Mouse (Mus musculus) CD4-positive helper T cell, adult 2 months (primary cell): ENCODE measurements at regions not wholly inside any gene's neighbourhood (a gene's known extent, or its start where the extent isn't known, plus 50 kb on each side); places are given as distances from the start of the nearest gene placed in this dataset.
"Not testable (repeated sequence)": the region's sequence is repeated elsewhere in the genome, so short reads cannot be mapped to it uniquely, and the experiment has no call there.

Source experiments
- DNase-seq: peaks from one replicate; pipeline ENCODE4 v3.0.0-alpha.2; 2012; ENCODE audit warnings: low read depth, missing footprints, low spot score

DNA sequence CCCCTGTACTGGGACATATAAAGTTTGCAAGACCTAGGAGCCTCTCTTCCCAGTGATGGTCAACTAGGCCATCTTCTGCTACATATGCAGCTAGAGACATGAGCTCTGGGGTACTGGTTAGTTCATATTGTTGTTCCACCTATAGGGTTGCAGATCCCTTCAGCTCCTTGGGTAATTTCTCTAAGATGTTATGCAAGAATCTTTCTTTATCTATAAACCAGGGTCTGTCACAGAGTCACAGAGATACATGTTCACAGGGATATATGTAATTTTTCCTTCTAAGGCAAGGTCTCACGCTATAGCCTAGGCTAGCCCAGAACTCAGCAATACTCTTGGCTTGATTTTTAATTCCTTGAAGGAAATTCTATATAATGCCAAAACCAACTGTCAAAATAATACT lies 56.9 kb downstream of the Zfp36l1 start:
- not testable (repeated sequence) for DNase-seq

DNA sequence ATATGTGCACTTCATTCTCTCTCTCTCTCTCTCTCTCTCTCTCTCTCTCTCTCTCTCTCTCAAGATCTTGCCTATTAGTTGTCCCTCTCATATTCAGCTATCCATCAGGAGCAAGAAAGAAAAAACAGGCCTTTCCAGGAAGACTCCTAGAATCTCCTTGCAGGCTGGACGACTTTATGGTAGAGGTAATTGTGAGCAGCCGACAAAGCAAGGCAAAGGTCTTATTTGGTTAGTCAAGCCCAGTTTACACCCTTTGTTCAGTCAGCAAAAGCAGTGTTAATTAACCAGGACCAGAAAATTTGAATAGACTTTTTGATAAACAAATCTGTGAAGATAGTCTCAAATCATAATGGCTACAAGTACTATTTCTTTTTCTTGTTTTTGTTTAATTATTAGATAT lies 57.4 kb downstream of the Zfp36l1 start:
- no peak for DNase-seq

DNA sequence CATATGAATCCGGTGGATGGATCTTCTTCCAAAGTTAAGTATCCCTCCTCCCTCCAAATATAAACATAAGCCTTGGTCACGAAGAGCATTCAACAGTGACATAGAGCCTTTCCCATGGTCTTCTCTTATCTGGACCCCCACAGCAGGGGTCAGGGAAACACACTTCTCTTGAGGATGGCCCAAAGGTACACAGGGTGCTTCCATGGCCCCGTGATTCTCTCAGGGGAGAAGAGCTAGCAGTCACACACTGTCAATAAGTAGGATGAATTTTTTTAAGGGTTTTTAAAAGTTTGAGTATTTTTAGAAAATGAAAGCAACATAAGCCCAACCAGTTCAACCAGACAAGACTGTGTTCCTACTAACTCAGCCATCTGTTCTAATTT lies 58.2 kb downstream of the Zfp36l1 start:
- no peak for DNase-seq

DNA sequence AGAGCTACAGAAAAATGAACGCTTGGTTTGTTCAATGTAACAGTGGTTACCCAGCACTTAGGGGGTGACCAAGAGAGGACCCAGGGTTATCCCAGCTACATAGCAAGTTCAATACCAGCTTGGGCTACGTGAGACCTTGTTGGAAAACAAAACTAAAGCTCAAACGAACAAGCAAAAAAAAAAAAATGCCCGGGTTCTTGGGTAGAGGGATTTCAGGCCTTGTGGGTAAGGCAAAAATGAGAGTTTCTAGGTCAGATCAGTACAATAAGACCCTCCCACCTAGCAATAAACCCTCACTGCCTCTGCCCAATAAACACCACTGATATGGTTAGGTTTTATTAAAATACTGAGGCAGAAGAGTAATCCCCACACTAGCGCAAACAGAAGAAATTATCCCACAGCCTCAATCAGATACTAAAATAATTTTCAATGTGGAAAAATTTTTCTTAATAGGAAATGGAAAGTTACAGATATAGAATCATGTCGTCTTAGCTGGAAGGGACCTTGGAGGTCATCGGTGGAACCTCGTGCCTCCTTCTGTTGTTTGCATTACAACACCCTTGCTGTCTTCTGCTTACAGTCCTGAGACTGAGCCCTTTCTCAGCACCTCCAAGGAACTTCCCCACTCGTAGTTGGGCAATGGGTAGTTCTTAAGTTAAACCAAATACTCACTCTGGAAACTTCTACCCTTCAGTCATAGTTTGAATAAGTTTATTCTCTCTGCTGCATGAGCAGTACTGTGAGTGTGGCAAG lies 58.7 kb downstream of the Zfp36l1 start:
- no peak for DNase-seq

DNA sequence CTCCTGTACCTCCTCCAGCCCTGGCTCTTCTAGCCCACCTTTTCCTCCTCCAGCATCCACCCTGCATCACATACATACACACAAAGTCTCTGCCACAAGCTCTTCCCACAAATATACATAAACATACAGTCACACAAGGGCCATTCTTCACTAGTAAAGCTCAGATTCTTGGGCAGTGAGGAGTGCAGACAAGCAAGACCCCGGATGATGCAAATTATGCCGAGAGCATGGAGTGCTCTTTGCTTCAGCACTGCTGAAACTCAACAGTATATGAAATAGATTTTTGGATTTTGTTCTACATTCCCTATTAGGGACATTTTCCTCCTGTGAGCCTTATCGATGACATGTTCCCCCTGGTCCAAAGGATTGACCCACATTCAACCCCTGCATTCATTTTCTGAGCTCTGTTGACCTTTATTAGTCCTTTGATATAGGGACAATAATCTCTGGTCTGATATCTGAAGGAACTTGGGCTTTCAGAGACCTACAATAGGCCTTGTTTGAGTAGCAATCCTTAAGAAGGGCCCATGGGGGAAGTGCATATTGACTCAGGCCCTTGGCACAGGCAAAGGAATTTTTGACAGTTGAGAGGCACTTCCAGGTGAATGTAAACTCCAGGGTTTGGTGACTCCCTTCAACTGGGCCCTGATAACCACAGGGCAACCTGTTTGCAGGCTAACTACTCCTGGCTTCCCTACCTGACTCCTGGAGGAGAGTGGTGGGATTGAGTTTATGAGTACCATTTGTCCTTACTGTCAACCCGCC lies 64.4 kb downstream of the Zfp36l1 start:
- DNase-seq: no peak

DNA sequence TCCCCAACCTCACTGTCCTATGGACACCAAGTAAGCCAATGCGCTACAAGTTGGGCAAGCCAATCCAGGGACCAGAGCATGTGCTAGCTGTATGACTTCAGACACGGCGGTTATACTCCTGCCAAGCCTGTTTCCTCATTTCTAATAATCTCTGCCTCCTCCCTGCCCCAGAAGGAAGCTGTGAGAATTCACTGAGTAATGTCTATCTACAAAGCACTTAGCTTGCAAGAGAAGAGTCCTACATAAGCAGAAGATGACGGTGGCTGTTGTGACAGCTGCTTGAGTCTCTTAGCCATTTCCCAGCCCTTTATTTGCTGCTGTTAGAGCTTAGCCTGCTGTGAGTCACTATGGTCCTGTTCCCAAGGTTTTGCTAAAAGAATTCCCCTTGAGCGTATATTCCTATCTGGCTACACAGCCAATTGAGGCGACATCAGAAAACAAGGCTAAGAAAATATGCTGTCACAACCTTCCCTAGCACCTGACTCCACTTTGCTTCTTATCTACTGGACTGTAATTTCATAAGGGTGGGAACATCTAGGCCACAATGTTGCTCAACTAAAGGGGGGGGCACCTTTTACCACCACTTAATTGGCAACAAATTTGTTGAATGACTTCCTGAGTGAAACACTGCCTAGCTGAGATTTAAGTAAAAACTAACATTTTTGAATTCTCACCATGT lies 66.0 kb downstream of the Zfp36l1 start:
- no peak for DNase-seq

DNA sequence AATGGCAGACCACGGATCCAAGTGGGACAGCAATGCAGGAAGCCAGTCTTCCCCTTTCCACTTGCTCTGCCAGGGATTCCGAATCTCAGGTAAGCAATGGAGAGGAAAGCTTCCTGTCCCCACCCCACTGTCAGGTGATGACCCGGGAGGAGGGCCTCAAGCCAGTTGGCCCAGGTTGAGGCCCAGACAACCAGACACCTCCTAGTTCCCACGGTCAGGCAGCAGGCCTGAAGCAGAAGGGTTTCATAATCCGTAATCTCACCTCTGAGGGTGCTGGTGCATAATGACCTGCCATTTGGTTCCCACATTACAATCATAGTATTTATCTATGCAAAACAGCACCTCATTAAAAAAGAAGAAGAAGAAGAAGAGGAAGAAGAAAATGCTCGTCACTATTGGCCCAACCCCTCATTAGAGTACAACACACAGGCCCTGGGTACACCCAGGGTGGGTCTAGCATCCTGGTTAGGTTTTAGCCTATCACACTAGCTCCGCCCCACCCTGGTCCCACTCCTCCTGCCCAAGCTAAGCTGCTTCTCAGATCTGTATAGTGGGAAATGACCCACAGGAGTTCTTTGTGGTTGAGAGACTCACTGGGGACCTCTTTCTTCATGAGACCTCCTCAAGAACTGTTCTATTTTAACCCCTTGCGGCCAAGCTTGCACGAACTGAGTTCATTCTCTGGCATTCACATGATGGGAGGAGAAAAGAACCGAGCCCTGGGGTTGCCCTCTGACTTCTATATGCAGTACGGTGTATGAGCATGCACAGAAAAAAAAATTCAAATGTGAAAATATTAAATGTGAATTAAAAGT lies 71.1 kb downstream of the Zfp36l1 start:
- no peak for DNase-seq

DNA sequence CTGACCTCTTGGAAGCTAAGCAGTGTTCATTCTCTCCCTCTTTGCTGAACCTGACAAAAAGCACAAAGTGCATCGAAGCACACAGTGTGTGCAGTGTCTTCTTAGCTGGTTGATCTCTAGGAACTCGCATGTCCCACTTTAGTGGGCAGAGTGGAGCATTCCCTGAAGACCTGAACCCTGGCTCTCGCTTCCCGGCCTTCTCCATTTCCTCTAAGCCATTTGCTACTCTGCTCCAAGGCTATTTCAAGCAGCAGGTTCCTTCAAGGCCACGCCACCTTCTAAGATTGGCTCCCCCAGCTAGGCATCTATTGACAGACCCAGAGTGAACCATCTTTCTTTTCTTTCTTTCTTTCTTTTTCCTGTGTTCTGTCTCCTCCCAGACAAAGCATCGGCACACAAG lies 71.8 kb downstream of the Zfp36l1 start:
- no peak for DNase-seq

DNA sequence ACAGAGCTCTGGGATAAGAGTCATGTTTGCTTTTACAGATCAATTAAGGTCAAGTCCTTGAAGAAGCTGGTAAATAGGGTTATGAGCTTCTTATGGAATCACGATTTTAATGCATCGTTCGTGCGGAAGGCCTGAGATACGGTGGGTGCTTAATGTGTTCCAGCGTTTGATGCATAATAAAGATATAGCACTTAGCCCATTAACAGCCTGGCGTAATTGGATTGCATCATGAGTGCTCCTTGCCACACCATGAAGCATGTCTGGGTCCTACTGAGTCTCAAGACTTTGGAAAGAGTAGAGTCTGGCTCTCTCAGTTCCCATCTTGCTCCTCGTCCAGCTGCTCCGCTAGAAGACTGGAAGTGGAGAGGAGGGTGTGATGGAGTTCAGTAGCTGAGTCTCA lies 72.6 kb downstream of the Zfp36l1 start:
- no peak for DNase-seq

DNA sequence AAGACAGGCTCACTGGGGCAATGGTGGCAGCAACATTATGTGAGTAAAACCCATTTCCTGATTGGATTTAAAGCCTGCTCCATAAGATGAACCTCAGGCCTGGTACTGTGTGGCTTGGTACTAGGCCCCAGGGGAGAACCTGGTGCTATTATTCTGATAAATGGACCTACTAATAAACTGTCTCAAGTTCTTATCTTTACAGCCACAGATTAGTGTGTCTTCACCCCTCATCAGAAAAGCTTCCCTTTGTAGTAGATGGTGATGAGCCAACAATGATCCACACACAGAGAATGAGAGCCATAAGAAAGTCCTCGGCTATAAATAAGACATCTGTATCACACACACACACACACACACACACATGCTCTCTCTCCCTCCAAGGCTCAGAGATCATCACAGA lies 73.7 kb downstream of the Zfp36l1 start:
- no peak for DNase-seq

DNA sequence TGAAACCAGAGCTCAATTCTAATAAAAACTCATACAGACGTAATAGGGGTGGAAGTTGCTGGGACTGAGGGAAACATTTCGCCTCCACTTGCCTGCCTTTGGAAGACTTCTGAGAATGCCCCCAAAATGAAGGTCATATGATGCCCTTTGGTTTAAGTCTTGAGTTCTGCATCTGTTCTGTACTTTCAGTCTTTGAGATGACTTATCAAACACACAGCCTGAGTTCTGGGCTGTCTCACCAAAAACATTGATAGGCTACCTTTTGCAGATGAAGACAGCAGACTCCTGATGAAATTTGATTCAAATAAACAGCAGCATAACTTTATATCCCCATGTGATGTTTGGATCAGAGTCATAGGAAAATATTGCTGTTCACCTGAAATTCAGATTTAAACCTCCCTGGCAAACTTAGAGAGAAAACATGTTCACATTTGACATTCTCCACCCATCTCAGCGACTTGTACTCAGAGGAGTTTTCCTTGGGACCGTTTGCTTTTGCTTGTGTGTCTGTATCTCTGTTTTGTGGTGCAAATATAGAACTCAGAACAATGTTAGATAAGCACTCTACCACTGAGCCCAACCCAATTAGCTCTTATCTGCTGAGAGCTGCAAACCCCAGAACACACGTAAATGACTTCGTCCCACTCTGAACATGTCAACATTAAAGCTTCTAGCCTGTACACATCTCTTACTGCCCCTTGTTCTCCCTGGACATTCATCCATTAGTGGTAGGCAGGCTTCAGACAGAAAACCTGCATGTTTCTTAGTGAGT lies 77.1 kb downstream of the Zfp36l1 start:
- DNase-seq: no peak

DNA sequence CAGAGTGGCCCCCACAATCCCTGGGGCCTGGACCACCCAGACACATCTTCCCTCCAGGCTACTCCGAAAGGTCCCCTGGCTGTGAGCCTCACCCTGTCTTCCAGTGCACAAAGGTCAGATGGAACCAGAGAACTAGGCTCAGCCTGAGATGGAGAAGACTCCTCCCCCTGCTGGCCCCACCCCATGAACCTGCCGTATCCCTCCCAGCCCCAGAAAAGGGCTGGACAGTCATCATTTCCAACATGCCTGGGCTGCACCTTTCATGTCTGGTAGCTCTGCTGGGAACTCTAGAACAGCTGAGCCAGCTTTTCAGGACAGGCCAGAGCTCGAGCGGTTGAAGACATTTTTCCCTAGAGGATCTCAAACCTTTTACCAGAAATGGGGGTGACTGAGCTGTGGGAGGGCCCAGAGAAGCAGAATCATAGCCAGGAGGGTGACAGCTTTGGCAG lies 77.8 kb downstream of the Zfp36l1 start:
- no peak for DNase-seq

DNA sequence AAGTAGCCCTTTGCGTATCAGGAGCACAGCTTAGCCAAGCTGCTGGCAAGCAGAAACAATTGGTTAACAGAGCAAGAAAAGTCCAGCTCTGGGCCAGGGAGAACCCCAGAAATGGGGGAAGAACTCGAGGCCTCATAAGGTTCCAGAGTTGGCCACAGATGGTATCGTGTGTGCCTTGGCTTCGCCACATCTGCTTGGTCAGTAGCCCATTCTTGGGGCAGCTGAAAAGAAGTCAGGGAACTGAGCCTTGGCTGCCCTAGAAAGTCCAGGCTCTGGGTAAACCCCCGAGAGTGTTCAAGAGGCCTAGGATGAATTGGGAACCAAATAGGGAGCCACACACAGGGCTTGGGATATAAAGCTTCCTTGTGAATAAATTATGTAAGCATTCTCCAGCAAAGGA lies 78.7 kb downstream of the Zfp36l1 start:
- no peak for DNase-seq

DNA sequence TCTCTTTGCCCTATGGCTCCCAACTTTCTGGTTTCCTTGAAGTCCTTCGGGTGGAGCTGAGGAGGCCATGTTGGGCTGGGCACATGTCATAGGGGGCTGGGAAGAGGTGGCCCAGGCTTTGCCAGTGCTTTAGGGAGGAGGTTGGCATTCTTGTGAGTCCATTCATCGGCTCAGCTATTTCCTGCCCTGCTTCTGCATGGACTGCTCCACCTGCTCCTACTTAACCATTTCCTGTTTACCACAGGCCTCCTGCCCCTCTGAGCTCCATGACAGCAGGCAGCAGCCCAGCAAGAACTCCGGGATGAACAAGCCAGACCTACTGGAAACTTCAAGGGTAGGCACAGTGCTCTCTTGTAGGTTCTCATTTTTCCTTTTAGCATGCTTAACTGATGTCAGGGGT lies 80.3 kb downstream of the Zfp36l1 start:
- no peak for DNase-seq

DNA sequence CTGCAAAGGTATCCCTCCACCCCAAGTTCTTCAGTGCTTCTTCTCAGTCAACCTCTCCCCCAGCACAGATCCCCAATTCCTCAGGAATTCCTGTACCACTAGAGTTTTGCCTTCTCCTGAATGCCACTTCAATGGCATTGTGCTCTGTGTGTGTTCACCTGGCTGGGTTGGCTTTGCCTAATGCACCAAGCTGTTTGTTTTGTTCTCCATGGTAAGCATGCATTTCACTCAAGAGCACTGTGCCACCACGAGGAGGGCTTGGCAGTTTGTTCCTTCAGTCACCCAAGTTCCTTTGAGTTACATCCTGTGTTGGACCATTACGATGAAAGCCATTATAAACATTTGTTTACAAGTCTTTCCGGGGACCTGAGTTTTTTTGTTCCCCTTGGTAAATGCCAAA lies 84.5 kb downstream of the Zfp36l1 start:
- DNase-seq: no peak

DNA sequence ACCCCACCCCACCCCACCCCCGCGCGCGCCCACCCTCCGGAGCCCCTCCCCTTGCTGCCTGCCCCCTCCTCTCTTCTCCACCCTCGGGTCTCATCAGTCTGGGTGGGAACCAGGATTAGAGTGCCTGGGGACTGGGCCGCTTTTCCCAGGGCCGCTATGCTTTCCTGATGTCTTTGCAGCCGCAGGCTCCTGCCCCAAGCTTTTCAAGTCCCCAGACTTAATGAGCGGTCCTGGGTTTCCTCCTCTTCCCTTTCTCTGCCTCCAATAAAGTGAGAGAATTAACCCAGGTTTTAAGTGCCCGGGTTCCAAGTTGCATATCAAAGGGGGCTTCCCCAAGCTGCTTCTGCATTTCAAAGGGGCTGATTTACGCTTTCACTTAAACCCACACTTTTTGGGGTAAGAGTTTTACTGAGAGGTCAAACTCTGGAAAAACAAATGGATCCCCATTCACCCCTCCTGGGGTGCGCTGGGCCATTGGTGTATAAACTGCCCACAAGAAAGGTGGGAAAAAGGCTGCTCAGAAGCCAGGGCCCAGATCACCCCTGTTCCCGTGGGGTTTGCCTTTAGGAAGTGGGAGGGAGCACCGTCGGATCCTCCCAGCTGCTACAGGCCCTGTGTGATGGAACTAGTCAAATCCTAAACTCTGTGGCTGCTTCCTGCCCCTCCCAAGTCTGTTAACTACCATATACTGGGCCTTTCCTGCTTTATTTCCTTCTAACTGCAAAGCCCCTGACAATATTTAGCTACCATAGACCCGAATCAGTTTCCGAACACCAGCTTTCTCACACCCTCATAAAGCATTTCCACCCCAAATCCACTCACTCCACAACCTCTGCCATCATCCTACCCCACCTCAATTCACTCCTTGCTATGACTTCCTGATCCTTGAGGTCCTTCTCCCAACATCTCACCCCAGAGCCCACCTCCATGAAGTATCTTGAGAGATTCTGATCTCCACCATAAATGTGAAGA lies 89.4 kb downstream of the Zfp36l1 start:
- no peak for DNase-seq

DNA sequence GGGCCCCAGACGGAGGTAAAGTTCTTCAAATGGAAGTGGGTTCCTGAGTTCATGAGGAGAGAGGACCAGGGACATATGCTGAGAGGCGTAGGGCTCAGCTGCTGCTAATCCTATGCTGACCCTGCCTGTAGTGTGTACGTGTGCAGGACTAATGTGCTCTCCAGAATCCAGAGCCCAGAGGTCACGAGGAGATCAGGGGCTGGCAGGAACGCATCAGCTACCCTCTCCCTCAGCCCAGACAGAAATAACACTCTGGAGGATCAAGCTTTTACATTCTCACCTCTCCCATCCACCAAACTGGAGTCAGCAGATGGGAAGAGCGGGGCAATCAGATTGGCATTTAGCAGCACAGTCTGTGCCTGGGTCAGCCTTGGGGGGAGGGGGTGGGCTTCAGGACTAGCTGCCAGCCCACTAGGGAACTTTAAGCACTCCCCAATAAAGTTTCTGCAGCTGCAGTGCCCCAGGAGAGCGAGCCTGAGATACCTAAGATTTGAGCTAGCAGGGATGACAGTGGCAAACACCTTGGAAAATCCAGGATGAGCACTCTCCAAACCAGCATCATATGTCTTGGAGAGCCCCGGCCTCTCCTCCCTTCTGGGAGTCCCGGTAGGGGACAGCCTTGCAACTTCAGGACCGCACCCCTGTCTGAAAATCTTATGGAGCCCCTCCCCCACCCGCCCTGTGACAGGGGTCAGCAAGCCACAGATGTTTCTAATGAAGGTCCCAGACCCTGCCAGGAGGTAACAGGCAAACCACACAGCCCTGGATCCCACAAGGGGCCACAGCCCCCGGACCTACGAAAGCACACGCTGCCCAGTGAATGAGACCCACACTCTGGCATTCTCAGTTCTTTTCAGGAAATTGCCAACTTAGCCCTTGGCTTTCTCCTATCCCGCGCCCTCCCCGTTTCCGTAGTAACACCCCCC lies 90.4 kb downstream of the Zfp36l1 start:
- DNase-seq: no peak

DNA sequence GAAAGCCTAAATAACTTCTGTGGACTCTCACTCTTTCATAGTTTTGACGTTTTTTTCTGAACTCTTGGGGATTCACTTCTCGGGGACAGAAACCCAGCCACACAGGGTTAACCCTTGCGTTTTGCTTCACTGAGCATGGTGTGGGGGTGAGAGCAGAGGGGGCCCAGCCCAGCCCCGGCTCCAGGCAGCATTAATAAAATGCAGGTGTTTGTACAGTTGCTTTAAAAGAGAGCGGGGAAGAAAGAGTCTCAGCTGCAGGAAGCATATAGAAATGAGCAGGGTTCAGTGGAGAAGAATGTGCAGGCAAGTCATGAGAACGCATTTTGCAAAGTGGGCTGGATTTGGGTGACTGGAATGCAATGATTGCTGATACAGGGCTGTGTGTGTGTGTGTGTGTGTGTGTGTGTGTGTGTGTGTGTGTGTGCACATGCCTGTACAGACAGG lies 91.8 kb downstream of the Zfp36l1 start:
- no peak for DNase-seq

DNA sequence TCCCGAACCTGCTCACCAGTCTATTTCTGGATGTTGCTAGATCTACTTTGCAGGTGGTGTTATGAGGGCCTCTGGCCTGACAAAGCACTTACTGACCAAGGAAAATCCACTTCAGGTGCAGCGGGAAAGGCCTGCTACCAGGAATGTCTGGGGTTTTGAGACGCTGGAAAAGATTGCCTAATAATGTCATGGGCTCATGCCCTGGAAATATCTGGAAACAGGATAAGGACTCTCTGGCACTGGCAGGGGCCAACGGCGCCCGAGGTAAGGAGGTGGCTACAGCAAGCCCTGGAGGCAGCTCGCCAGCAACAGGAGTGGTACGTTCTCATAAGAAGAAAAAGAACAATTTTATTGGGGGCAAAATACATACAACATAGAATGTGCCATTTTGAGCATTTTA lies 94.7 kb downstream of the Zfp36l1 start:
- no peak for DNase-seq
